Mouse (Mus musculus) ES-Bruce4 (cell line): Measurements from ENCODE around the gene Rdh5.

Source experiments
- EP300 ChIP-seq: IDR thresholded peaks from 2 replicates; pipeline ENCODE4 v1.6.1; 2011; ENCODE audit warnings: low read depth, low read length; ENCODE audit not compliant: insufficient read depth
- POLR2A ChIP-seq: IDR thresholded peaks from one replicate; pipeline ENCODE4 v1.8.1; 2011; ENCODE audit warnings: low read length; ENCODE audit not compliant: insufficient read depth

DNA sequence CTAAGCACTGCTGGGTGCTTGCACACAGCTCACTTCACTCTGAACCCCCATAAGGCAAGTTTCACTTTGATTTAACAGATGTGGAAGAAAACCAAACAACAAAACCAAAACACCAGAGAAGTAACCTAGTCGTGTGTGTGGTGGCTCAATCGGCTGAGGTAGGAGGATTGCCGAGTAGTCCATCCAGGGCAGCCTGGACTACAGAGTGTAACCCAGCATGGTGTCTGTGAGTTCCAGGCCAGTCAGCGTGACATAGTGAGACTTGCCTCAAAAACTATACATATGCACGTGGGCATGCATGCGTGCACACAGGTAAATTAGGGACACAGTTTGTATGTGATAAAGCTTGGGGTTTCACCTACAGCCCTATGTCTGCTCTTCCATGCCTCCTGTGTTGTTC lies 5.3 kb downstream of the Rdh5 start:
- no peak for TF ChIP-seq POLR2A
- TF ChIP-seq EP300 = no peak
